13 mouse cellular contexts compared by ENCODE assay signal in genomic region chr16:12758594-12758993, GRCm38 (mm10).
DNase-seq lines count a peak whose midpoint lies in the region; ATAC-seq and TF ChIP-seq lines count a peak whose summit lies in the region.
"Had no signal": no experiment of that assay in that cellular context is flagged by ENCODE, and none has a peak within 500 bp of the region (broad histone marks: within the 10 kb centered on the region; RNA-seq: fewer than 3 reads in every experiment).

No protein-coding gene starts in this region.

- no peak for ATAC-seq in forebrain, postnatal 0 days
- ATAC-seq in forebrain, embryonic 13.5 days, result no peak
- ATAC-seq in Patski, result no peak

- no peaks in the 10 kb centered on the region for H3K27me3 ChIP-seq in forebrain, postnatal 0 days (ENCODE audit: insufficient read depth, low read length)
- no peaks in the 10 kb centered on the region for H3K27me3 ChIP-seq in forebrain, embryonic 13.5 days
- H3K27me3 ChIP-seq in Patski, result peaks cover 4% of the 10 kb centered on the region
- H3K27me3 ChIP-seq: liver, embryonic 13.5 days; midbrain, embryonic 12.5 days; neural tube, embryonic 13.5 days had no signal

- in situ Hi-C loops in Patski (cut with MboI; ENCODE audit: low pct_unique_long_range_greater_than_20kb), result no loop called here

- intact Hi-C loops in left cerebral cortex, adult 2 months (cut with DNase I), result no loop called here
- intact Hi-C loops in left cerebral cortex, postnatal 4 days (cut with DNase I), result no loop called here

- no peaks in the 10 kb centered on the region for H3K4me1 ChIP-seq in forebrain, postnatal 0 days (ENCODE audit: insufficient read depth)
- no peaks in the 10 kb centered on the region for H3K4me1 ChIP-seq in forebrain, embryonic 13.5 days
- H3K4me1 ChIP-seq: liver, embryonic 13.5 days; midbrain, embryonic 12.5 days; neural tube, embryonic 13.5 days had no signal

- H3K9ac ChIP-seq in forebrain, postnatal 0 days, result no peak overlapping the region
- no peak overlapping the region for H3K9ac ChIP-seq in forebrain, embryonic 13.5 days
- H3K9ac ChIP-seq: liver, embryonic 13.5 days; midbrain, embryonic 12.5 days; neural tube, embryonic 13.5 days had no signal

- 87% methylated on average over 4 of the region's 4 CpGs for WGBS in forebrain, postnatal 0 days
- WGBS in forebrain, embryonic 13.5 days, result 84% methylated on average over 4 of the region's 4 CpGs

- CTCF ChIA-PET in Patski (lab: Charles Lee), result interaction anchor here (1.3 kb wide), 1 partner anchor 10 kb away, joined by 3 read pairs; no protein-coding TSS in a partner anchor

- H3K4me2 ChIP-seq in forebrain, postnatal 0 days (ENCODE audit: low read depth), result no peak overlapping the region
- H3K4me2 ChIP-seq in forebrain, embryonic 13.5 days, result no peak overlapping the region
- H3K4me2 ChIP-seq: liver, embryonic 13.5 days; midbrain, embryonic 12.5 days; neural tube, embryonic 13.5 days had no signal

- H3K4me3 ChIP-seq in forebrain, postnatal 0 days (ENCODE audit: low read depth, low read length), result no peak overlapping the region
- H3K4me3 ChIP-seq in forebrain, embryonic 13.5 days, result no peak overlapping the region
- no peak overlapping the region for H3K4me3 ChIP-seq in left cerebral cortex, adult 2 months
- H3K4me3 ChIP-seq: gastrocnemius, adult 2 months; liver, embryonic 13.5 days; midbrain, embryonic 12.5 days; neural tube, embryonic 13.5 days had no signal

- no peak overlapping the region for H3K27ac ChIP-seq in forebrain, postnatal 0 days (ENCODE audit: low read depth, low read length)
- no peak overlapping the region for H3K27ac ChIP-seq in forebrain, embryonic 13.5 days
- no peak overlapping the region for H3K27ac ChIP-seq in left cerebral cortex, adult 2 months
- H3K27ac ChIP-seq: gastrocnemius, adult 2 months; liver, embryonic 13.5 days; midbrain, embryonic 12.5 days; neural tube, embryonic 13.5 days had no signal

- DNase-seq in forebrain, postnatal 0 days, result no peak
- DNase-seq in left cerebral cortex, adult 2 months (ENCODE audit: extremely low spot score in 1 of 2, low spot score in 2 of 2), result no peak
- DNase-seq in left cerebral cortex, postnatal 4 days, result no peak
- no peak for DNase-seq in Patski (ENCODE audit: low read depth, low spot score)
- peak; percentile 31 for DNase-seq in retina, embryonic 14.5 days (ENCODE audit: low spot score)
- no peak for DNase-seq in frontal cortex, postnatal 14 days (ENCODE audit: low spot score in 2 of 2)
- DNase-seq in urinary bladder, adult 18-20 months (ENCODE audit: low spot score in 2 of 2), result no peak
- DNase-seq: gastrocnemius, adult 2 months; liver, embryonic 13.5 days; right cerebral cortex, postnatal 4 days had no signal

- H3K9me3 ChIP-seq in forebrain, postnatal 0 days (ENCODE audit: low read length), result no peaks in the 10 kb centered on the region
- H3K9me3 ChIP-seq in forebrain, embryonic 13.5 days (replicated peaks), result no peaks in the 10 kb centered on the region
- H3K9me3 ChIP-seq: liver, embryonic 13.5 days; midbrain, embryonic 12.5 days; neural tube, embryonic 13.5 days had no signal

- POLR2A ChIA-PET in Patski (lab: Charles Lee), result no interaction called here

- H3K36me3 ChIP-seq in forebrain, postnatal 0 days (ENCODE audit: insufficient read depth), result no peaks in the 10 kb centered on the region
- H3K36me3 ChIP-seq in forebrain, embryonic 13.5 days (ENCODE audit: poor library complexity, severe bottlenecking), result no peaks in the 10 kb centered on the region
- H3K36me3 ChIP-seq: liver, embryonic 13.5 days; midbrain, embryonic 12.5 days; neural tube, embryonic 13.5 days had no signal

- peak; percentile 40 for TF ChIP-seq CTCF in forebrain, postnatal 0 days (IDR thresholded peaks at IDR 0.05; ENCODE audit: low read depth)
- peak; percentile 28 for TF ChIP-seq CTCF in left cerebral cortex, adult 2 months (IDR thresholded peaks at IDR 0.05)
- TF ChIP-seq CTCF in Patski (IDR thresholded peaks at IDR 0.05), result peak; percentile 43
